Mouse (Mus musculus): ENCODE results near the gene Wfdc17. TPM values are rescaled to one million over a fixed set of nuclear protein-coding genes. Genes with fewer than 3 reads are reported as not detected.
A peak's percentile ranks its signal among the peaks of the same experiment; 100 is the strongest.

Gene Wfdc17
- polyA plus RNA-seq, 1 experiment from 2014 or later, result 0.35 TPM

GRCm38 (mm10) chr11:83742731-83743355 lies 39.1 kb downstream of the Wfdc17 start:
- no peaks in the 10 kb centered on the region for H3K9me3 ChIP-seq

GRCm38 (mm10) chr11:83743525-83743924 lies 39.7 kb downstream of the Wfdc17 start:
- no peaks in the 10 kb centered on the region for H3K4me1 ChIP-seq
- WGBS, result 89% methylated on average over 3 of the region's 3 CpGs
- no peak overlapping the region for H3K4me2 ChIP-seq
- no peaks in the 10 kb centered on the region for H3K9me3 ChIP-seq
- no peak for ATAC-seq (replicated peaks)
- H3K27ac ChIP-seq, result no peak overlapping the region
- no peak overlapping the region for H3K9ac ChIP-seq
- H3K4me3 ChIP-seq, result no peak overlapping the region
- H3K27me3 ChIP-seq (replicated peaks), result peaks cover 19% of the 10 kb centered on the region
- no peaks in the 10 kb centered on the region for H3K36me3 ChIP-seq (replicated peaks)

More at GRCm38 (mm10) chr11:83742731-83743355, 39.1 kb downstream of the Wfdc17 start:
- WGBS, result 73% methylated on average over 9 of the region's 9 CpGs
- H3K27me3 ChIP-seq (replicated peaks), result peaks cover 12% of the 10 kb centered on the region
- no peak overlapping the region for H3K4me2 ChIP-seq
- no peak overlapping the region for H3K9ac ChIP-seq
- H3K4me3 ChIP-seq, result no peak overlapping the region
- no peak for ATAC-seq (replicated peaks)
- no peaks in the 10 kb centered on the region for H3K4me1 ChIP-seq
- no peaks in the 10 kb centered on the region for H3K36me3 ChIP-seq (replicated peaks)
- no peak overlapping the region for H3K27ac ChIP-seq

GRCm38 (mm10) chr11:83746152-83746551 lies 42.4 kb downstream of the Wfdc17 start:
- H3K27ac ChIP-seq, result no peak overlapping the region
- ATAC-seq (replicated peaks), result no peak
- H3K36me3 ChIP-seq (replicated peaks), result no peaks in the 10 kb centered on the region
- peaks cover 17% of the 10 kb centered on the region for H3K27me3 ChIP-seq (replicated peaks)
- no peak overlapping the region for H3K4me3 ChIP-seq
- H3K4me2 ChIP-seq, result no peak overlapping the region
- no peak overlapping the region for H3K9ac ChIP-seq
- WGBS, result 71% methylated on average over 4 of the region's 4 CpGs
- H3K9me3 ChIP-seq, result no peaks in the 10 kb centered on the region
- H3K4me1 ChIP-seq, result no peaks in the 10 kb centered on the region

GRCm38 (mm10) chr11:83746681-83747080 lies 42.9 kb downstream of the Wfdc17 start, which contains the start of gene Wfdc21:
Gene Wfdc21, plus strand, starts transcription at chr11:83746940.
- no peak within 1 kb of the TSS for H3K4me2 ChIP-seq
- H3K36me3 ChIP-seq (replicated peaks), result no peaks in the 10 kb centered on the region
- no peak within 1 kb of the TSS for H3K9ac ChIP-seq
- no peak within 1 kb of the TSS for H3K4me3 ChIP-seq
- no peak within 1 kb of the TSS for H3K27ac ChIP-seq
- H3K27me3 ChIP-seq (replicated peaks), result peaks cover 21% of the 10 kb centered on the region
- H3K4me1 ChIP-seq, result no peaks in the 10 kb centered on the region
- whole genome bisulfite sequencing, result 77% methylated on average over 5 of the region's 5 CpGs
- ATAC-seq (replicated peaks), result no peak
- no peaks in the 10 kb centered on the region for H3K9me3 ChIP-seq

- peaks cover 28% of the 10 kb centered on the region for H3K27me3 ChIP-seq (replicated peaks)
- no peak overlapping the region for H3K9ac ChIP-seq
- H3K36me3 ChIP-seq (replicated peaks), result no peaks in the 10 kb centered on the region
- no peaks in the 10 kb centered on the region for H3K4me1 ChIP-seq
- H3K27ac ChIP-seq, result no peak overlapping the region
- no peak overlapping the region for H3K4me2 ChIP-seq
- ATAC-seq (replicated peaks), result no peak
- WGBS, result 63% methylated on average over 6 of the region's 6 CpGs
- H3K4me3 ChIP-seq, result no peak overlapping the region
- H3K9me3 ChIP-seq, result no peaks in the 10 kb centered on the region
Observed at GRCm38 (mm10) chr11:83747376-83748265, 43.8 kb downstream of the Wfdc17 start.

- Histone ChIP-seq H3K4me2 (peak within 1 kb of the TSS; percentile 60), H3K9ac (peak within 1 kb of the TSS; percentile 81), H3K27me3 (replicated peaks) (peaks cover 15% of the 10 kb centered on the region), H3K9me3 (no peaks in the 10 kb centered on the region), H3K27ac (peak within 1 kb of the TSS; percentile 94), H3K36me3 (replicated peaks) (peaks cover 16% of the 10 kb centered on the region), H3K4me1 (peaks cover 26% of the 10 kb centered on the region), H3K4me3 (peak within 1 kb of the TSS; percentile 83)
- WGBS, result under 1% methylated on average over 47 of the region's 47 CpGs
- ATAC-seq (replicated peaks), result peak; percentile 98
Observed at GRCm38 (mm10) chr11:83753581-83754181, 49.9 kb downstream of the Wfdc17 start, which contains the start of gene Heatr6. Gene Heatr6, plus strand, starts transcription at chr11:83753696.

GRCm38 (mm10) chr11:83754227-83754626 lies 50.4 kb downstream of the Wfdc17 start:
- Histone ChIP-seq H3K36me3 (replicated peaks) (peaks cover 22% of the 10 kb centered on the region), H3K9me3 (no peaks in the 10 kb centered on the region), H3K4me3 (peak overlapping the region; percentile 83), H3K27me3 (replicated peaks) (peaks cover 14% of the 10 kb centered on the region), H3K9ac (peak overlapping the region; percentile 81), H3K4me1 (peaks cover 26% of the 10 kb centered on the region), H3K4me2 (peak overlapping the region; percentile 60), H3K27ac (peak overlapping the region; percentile 94)
- ATAC-seq (replicated peaks), result peak; percentile 63
- WGBS, result 3% methylated on average over 8 of the region's 8 CpGs

Other genes with a start within 250 kb of the Wfdc17 start
- 2.9 and 3.4 TPM in 2 replicates for gene Mmp28, start 240.9 kb upstream of the Wfdc17 start, polyA plus RNA-seq (2015; fragmentation: Nextera tagmentation; extraction: Ambion mirVana)
- 12.2 and 12.6 TPM in 2 replicates for gene Taf15, start 230.9 kb upstream of the Wfdc17 start, polyA plus RNA-seq (2015; fragmentation: Nextera tagmentation; extraction: Ambion mirVana)
- not detected in 2 replicates for gene Heatr9, start 181.8 kb upstream of the Wfdc17 start, polyA plus RNA-seq (2015; fragmentation: Nextera tagmentation; extraction: Ambion mirVana)
- gene Ccl5, start 173.5 kb upstream of the Wfdc17 start, polyA plus RNA-seq (2015; fragmentation: Nextera tagmentation; extraction: Ambion mirVana), result 0.89 TPM in 1 of 2 replicates, not detected in the other
- 1.6 and 2.2 TPM in 2 replicates for gene Ccl9, start 125.4 kb upstream of the Wfdc17 start, polyA plus RNA-seq (2015; fragmentation: Nextera tagmentation; extraction: Ambion mirVana)
- gene Ccl6, start 110.9 kb upstream of the Wfdc17 start, polyA plus RNA-seq (2015; fragmentation: Nextera tagmentation; extraction: Ambion mirVana), result 2.1 and 3.5 TPM in 2 replicates
- gene Rpl9-ps1, start 58.4 kb upstream of the Wfdc17 start, polyA plus RNA-seq (2015; fragmentation: Nextera tagmentation; extraction: Ambion mirVana), result not detected in 2 replicates
- gene Ccl3, start 54.6 kb upstream of the Wfdc17 start, polyA plus RNA-seq (2015; fragmentation: Nextera tagmentation; extraction: Ambion mirVana), result 1.3 and 1.6 TPM in 2 replicates
- 0.56 TPM in 1 of 2 replicates, not detected in the other for gene Ccl4, start 41.4 kb upstream of the Wfdc17 start, polyA plus RNA-seq (2015; fragmentation: Nextera tagmentation; extraction: Ambion mirVana)
- not detected in 2 replicates for gene Wfdc18, start 5.0 kb downstream of the Wfdc17 start, polyA plus RNA-seq (2015; fragmentation: Nextera tagmentation; extraction: Ambion mirVana)
- not detected in 2 replicates for gene Wfdc21, start 42.9 kb downstream of the Wfdc17 start, polyA plus RNA-seq (2015; fragmentation: Nextera tagmentation; extraction: Ambion mirVana)
- gene Heatr6, start 49.7 kb downstream of the Wfdc17 start, polyA plus RNA-seq (2015; fragmentation: Nextera tagmentation; extraction: Ambion mirVana), result 41.0 and 42.3 TPM in 2 replicates
- gene Hnf1b, start 146.1 kb downstream of the Wfdc17 start, polyA plus RNA-seq (2015; fragmentation: Nextera tagmentation; extraction: Ambion mirVana), result 0.15 TPM in 1 of 2 replicates, not detected in the other
- gene Ddx52, start 238.1 kb downstream of the Wfdc17 start, polyA plus RNA-seq (2015; fragmentation: Nextera tagmentation; extraction: Ambion mirVana), result 21.5 and 22.7 TPM in 2 replicates

Measured in midbrain, embryonic 15.5 days (tissue).